Mouse (Mus musculus) ovary, postnatal 14 days (tissue): ENCODE data around the gene Prnd.

ENCODE experiments used
- DNase-seq: peaks from one replicate; pipeline ENCODE4 v3.0.0; 2022; ENCODE audit warnings: low spot score

Prnd gene

DNA sequence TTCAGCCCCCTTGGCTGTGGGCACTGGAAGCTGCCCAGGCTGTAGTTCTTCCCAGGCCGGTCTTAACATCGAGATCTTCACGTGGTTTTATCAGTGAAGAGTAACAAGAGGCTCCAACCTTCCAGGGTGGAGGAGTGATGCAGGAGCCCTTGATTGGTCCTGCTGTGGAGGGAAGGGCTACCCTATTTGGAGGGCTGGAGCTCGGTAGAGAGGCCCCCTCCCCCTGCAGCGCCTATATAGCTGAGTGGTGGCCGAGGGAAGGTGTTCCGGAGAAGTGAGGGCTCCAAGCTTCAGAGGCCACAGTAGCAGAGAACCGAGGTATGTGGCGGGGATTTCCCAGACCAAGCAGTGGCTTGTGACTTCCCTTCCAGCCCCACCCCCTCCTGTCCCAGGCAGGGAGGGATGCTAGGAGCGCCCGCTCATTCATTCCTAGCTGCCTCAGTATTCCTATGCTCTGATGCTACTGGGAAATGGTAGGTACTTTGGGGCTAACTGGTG lies at the start of gene Prnd:
Gene Prnd (plus strand): TSS at position 264 of the 498 bp plus-strand sequence.
- no peak for DNase-seq

DNA sequence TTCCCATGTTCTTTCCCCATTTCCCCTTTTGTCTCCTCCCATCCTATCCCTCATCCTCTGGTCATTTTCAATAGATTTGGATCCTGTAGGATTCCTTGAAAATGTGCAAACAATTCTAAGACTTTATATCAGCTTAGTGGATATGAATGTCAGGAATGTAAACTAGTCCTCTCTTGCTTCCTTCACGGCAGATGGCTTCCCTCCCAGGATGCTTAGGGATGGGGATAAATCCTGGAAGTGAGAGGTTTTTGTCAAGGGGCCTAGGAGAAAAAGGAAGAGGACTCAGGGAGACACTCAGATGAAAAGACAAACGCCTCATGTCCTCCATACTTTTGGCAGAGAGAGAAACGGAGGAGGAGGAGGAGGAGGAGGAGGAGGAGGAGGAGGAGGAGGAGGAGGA lies 48.2 kb upstream of the Prnd start:
- DNase-seq = no peak

DNA sequence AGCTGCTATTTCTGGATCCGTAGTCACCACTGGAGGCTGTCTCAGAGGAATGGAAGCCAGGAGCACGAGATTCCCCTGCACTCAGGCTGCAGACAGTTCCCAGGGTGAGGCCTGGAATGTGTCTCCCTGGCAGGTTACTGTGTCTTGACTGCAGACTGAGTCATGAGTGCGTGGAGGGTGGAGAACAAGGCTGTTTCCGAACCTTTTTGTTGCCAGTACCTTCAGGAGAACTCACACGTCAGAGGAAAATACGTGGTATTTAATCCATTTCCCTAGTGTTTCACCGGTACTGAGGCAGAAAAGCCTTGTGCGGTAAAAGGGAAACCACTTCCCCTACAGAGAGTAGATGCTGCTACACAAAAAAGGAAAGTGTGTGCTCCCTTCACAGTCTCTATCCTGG lies 47.8 kb upstream of the Prnd start:
- no peak for DNase-seq

DNA sequence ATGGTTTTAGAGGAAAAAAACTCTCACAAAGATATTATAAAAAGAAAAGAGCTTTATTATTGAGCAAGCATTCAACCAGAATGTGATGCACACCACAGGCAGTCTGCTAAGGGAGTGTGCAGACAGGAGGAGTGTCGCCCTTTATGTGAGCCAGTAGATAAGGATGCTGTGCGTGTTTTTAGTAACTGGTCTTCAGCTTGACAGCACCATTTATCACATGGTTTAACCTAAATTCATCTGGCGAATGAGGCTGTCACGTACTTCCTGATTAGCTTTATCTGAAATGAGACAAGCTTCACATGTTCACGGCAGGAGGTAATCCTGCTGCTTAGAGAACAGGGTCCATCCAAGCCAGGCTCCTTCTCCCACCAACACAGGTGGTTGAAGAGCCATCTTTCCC lies 45.6 kb upstream of the Prnd start:
- DNase-seq = no peak

DNA sequence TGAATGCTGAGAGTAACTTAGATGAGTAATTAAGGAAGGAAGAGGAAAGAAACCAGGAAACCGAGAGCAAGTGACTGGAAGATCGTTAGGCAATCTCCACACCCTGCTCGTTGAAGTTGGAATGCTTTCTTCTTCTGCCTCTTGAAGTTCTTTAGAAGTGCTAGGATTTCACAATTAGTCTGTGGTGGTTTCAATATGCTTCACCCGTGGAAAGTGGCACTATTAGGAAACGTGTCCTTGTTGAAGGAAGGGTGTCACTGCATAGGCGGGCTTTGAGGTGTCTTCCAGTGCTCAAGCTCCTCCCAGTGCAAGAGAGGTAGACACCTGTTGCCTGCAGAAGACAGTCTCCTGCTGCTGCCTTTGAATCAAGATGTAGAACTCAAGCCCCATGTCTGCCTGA lies 44.9 kb upstream of the Prnd start:
- no peak for DNase-seq

DNA sequence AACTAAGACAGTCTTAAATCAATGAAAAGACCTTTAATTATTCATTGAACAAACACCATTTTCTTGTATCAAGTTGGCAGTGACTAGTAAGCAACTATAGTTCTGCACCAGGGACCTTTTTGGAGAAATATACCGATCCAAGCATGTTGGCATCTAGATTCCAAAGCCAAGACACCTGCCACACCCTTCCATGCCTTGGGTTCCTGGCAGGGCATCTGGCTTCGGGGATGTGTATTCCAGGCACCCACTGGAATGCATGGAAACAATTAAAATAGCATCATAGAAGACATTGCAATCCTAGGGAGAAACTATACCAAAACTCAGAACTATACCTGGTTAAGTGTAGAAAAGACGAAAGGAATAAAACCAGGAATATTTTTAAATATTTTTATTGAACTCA lies 44.4 kb upstream of the Prnd start:
- DNase-seq = no peak

DNA sequence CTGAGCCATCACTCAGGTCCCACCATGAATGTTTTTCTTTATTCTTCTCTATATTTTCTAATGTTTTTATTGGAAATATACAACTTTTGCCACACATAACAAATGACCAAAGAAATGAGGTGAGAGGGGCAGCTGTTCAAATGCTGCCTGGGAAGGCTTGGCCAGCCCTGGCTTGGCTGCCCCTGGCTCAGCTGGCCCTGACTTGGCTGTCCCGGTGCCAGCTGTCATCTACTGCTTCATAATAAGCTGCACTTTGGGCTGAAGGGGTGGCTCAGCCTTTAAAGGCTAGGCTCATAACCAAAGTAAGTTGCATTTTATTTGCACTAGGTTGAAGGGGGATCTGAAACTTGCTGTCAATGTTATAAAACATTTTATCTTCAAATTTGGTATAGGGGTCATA lies 43.8 kb upstream of the Prnd start:
- no peak for DNase-seq

DNA sequence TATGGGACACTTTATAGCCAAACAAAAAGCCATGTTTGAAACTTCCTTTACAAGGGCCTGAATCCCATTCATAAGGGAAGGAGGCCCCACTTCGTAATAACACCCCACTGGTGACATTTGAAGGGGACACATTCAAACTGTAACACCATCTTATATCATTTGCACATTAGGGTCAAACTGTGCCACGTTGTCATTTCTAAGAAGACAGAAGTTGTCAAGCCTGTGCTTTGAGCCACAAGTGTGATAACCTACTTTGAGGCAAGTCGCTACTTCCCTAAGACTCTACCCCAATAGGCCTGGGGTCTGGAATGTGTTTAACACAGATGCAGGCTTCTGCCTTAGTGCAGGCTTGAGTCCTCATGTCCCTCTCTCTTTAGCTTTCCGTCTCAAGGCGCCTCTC lies 43.4 kb upstream of the Prnd start:
- DNase-seq = no peak

DNA sequence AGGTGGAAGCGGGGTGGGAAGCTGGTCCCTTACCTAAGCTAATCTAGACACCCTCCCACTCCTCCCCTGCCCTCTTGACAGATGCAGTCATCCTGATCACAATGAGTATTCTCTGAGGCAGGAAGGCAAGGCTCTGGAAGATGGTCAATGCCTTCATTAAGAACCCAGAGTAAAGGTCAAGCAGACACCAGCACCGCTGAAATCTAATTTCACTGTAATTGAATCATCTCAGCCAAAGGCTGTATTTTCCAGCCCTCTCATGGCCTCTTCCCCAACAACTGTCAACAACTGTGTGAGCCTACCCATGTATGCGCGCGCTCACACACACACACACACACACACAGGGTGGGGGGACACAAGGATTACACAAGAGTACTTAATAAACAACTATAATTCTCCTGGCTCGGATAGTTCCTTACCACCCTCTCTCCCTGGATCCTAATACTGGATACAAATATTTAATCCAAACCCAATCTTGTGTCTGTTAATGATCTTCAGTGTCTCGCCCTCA lies 42.3 kb upstream of the Prnd start:
- DNase-seq = no peak

DNA sequence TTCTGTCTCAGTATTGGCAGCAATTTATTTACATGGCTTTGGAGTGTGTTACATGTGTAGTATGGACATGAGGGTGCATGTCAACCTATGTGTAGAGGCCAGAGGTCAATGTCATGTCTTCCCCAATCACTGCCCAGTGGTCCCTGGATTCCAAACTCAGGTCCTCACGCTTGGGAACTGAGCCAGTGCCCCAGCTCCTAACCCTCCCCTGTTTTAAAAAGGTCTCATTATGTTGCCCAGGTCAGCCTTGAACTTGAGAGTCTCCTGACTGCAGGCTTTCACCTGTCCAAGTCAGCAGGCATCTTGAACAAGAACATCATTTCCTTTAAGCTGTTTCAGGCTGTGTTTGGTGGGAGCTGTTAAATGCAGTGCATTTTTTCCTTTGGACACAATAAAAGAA lies 41.8 kb upstream of the Prnd start:
- no peak for DNase-seq

DNA sequence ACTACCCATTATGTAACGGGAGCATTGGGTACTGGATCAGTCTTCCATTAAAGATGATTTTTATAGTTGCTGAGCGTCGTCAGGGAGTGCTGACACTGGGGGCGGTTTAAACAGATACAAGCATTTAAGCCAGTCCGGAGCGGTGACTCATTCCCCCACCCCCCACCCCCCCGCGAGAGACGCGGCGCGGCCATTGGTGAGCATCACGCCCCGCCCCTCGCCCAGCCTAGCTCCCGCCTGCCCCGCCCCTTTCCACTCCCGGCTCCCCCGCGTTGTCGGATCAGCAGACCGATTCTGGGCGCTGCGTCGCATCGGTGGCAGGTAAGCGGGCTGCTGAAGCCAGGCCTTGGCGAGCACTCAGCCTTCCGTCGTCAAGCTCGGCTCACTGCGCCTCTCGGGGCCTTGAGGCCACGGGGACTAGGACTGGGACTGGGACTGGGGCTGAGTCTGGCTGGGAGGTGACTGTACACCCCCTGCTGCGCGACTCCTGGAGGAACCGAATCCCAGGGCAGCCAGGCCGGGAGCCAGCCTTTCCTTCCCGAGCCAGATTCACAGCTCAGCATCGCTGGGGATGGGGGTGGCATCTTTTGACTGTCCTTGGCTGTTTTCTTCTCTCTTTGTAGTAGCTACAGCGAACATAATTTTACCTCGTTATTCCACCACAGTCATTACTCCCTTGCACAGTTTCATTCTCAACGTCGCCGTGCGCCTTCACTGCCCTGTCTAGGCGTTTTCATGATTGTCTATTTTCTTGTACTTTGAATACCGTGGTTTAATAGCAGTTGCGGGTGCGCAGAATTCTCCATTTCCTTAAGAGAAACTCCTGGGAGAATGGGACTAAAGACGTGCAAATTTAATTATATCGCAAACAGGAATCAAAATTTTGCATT lies 40.7 kb upstream of the Prnd start, which contains the start of the genes Prnp and Prn:
Gene Prnp (plus strand): TSS at position 246 of the 890 bp plus-strand sequence.
Gene Prn (plus strand): TSS at position 275 of the 890 bp plus-strand sequence.
- peak; percentile 83 for DNase-seq

DNA sequence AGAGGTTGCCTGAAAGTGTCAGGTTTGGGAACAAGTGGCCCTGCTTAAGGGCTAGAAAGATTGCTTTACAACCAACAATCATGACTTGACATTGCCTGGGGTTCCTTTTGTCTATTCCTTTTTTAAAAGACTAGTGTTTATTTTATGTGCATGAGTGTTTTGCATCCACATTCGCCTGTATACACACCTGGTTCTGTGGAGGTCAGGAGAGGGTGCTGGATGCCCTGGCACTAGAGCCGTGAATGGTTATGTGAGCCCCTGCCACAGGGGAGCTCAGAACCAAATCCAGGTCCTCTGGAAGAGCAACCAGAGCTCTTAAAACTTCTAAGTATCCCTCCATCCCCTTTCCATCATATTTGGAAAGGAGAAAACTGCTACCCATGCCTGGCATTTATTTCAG lies 39.8 kb upstream of the Prnd start:
- DNase-seq = no peak

DNA sequence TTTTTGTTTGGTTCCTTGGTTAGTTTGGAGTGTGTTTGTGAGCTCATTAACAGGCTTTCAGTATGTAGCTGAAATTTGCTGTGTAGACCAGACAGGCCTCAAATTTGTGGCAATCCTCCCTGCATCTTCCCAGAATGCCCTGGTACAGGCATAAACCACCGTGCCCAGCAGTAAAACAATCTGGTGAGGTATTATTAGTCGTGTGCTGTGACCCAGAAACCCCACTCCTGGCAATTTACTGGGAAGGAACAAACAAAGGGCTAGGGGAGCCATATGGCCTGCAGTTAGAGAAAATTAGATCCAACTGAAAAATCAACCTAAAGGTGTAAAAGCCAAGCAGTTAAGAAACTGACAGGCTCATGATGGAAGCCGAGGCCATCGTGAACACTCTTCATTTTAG lies 39.3 kb upstream of the Prnd start:
- DNase-seq = no peak

DNA sequence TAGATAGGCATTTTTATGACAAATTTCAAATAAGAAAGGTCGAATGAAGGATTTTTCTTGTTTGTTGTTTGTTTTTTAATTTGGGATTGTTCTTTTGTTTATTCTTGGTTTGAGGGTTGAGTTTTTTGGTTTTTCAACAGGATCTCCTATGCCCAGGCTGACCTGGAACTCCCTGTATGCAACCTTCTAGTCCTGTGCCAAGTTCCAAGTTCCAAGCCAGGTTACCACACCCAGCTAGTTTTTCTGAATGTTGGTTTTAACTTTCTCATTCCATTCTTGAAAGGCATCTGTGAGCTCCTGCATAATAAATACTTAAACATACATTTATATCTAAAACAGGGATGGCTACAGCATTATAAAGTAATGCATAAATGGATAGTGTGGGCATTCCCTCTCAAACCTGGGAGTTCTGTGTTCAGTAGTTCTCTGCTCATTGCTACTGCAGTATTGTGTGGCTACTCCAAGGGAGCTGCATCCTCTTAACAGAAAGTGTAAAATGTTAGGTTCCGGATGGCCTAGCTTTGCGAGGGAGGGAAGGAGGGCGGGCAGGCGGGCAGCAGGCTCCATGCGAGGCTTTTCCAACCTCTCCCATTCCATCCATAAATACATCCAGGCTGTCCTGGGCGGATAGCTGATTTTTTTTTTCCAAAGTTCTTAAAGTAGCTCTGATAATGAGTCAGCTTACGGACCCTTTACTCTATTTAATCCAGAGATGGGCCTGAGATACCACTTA lies 38.0 kb upstream of the Prnd start:
- DNase-seq = no peak

DNA sequence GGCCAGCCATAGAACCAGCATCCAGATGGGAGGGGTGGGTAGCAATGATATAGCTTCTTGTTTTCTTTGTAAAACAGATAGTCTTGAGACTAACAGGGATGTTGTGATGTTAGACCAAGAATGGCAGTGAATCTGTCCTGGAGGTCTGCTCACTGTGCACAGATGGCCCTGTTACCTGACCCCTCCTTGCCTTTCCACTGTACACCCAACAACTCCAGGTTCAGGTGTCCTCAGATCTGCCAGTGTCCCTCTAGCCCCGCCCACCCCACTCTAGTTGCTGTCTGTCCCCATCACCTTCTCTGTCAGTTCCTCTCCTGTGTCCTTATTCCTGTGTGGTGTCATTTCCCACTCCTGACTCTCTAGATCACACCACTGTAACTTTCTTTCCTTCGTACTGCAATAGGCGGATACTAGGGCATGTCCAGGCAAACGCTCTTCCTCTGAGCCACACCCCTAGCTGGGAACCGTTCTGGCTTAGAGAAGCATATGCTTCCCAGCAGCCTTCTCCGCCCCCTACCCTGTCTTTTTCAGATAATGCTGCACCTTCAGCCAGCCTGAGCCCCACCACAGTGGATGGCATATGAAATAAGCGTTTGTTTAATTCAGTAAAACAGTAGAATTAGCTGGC lies 18.3 kb upstream of the Prnd start:
- no peak for DNase-seq

DNA sequence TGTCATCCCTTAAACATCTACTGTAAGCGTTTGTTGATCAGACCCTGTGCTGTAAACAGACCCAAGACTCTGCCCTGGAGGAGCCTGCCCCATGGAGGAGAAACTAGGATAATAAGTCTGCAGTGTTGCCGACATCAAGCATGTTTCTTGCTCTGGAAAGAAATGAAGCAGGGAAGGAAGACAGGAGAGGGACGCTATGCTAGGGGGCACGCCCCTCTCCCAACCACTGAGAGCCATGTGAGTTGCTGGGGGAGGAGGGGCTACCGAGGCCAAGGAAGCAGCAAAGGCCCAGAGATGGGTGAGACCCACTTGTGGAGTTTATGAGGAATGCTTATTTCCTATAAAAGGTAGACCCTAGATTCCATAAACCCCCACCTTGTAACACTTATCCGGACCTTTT lies 17.6 kb upstream of the Prnd start:
- no peak for DNase-seq

DNA sequence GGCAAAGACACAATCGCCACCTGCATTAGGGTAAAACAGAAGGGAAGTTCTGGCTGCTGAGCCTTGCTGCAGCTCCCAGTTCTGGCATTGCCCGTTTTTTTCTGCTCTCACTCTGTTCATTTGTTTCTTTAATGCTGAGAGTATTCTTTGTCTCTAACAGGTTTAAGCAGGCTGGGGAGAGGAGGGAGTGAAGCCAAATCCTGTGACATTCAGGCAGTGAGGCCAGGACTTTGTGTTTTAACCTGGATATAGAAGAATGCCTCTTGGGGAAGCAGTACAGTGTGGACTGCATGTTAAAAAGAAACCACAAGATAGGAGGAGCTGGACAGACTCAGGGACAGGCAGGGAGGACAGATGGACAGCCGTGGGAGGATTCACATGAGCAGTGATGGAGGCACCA lies 17.1 kb upstream of the Prnd start:
- DNase-seq = no peak

DNA sequence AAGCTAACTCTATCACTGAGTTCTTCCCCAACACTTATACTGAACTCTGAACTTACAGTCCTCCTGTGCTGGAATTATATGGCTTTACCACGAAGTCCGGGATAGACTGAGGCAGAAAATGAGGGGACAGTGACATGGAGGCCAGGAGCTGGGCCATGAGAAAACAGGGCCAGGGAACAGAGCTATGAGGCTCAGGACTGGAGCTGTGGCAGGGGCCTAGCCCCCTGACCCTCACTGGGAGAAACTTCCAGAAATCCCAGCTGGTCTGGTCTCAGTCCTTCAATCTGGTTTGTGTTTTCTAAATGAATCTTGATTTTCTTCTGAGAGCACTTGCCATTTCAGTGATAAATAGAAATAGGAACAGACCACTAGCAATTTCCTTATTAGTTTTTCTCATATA lies 16.4 kb upstream of the Prnd start:
- no peak for DNase-seq

DNA sequence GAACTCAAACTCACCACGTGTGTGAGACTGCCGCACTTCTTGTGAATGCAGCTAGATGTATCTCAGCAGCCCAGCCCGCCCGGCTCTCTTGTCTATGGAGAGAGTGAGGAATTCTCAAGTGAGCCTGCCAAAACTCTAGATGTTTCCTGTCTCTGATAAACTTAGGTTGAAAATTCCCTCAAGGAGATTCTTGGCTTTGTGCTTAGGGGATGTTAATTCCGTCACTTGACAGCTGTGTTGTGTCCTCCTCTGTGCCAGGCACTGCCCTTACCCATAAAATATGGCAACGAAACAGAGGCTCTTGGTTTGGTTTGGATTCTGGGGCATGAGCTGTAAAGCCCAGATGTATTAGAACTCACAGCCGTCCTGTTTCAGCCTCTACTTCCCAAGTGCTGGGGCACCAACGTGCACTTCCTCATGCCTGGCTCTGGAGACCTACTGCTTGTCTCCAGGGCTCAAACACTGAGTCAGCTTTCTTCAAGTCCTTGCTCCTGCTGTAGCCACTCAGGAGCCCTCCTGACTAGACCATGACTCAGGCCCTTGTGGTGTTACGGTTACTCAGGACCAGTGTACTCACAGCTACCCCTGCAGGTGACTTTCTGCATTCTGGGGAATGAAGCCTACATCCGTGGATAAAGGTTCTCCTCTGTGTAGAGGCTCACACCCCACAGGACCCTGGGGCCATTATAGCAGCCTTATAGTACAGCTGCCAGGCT lies 15.1 kb upstream of the Prnd start:
- no peak for DNase-seq

DNA sequence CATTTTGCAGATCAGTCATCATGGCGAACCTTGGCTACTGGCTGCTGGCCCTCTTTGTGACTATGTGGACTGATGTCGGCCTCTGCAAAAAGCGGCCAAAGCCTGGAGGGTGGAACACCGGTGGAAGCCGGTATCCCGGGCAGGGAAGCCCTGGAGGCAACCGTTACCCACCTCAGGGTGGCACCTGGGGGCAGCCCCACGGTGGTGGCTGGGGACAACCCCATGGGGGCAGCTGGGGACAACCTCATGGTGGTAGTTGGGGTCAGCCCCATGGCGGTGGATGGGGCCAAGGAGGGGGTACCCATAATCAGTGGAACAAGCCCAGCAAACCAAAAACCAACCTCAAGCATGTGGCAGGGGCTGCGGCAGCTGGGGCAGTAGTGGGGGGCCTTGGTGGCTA lies 14.3 kb upstream of the Prnd start:
- DNase-seq = no peak

DNA sequence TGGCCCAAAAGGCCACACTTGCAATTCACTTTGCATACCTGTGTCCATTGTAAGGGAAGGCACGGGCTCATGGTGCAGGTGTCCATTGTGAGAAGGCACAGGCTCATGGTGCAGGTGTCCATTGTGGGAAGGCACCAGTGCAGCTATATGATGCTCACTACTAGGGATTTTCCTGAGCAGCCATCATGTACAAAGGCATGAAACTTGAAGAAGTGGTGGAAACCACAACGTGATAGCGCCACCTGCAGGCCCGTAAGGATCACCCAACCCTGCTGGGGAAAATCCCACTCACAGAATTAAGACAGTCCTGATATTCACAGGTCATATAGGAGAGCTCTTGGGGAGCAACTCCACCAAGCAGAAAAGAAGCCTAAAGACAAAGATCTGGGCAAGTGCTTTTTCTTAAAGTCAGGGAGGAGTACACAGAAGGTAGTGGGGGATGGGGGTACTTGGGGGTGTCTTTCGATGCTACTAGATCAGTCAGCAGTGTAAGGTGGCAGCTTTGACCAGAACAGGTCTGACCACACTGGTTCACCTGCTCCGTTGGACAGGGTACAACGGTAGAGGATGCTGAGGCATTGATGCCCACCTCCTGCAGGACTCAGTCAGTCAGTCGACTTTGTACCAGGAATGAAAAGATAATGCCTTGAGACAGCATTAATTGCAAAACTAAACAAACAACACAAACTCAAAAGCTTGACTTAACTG lies 11.1 kb upstream of the Prnd start:
- no peak for DNase-seq
